Mouse (Mus musculus) embryonic facial prominence, embryonic 14.5 days (tissue): ENCODE data around the gene Gm42906. TPM values are rescaled to one million over a fixed set of nuclear protein-coding genes. Genes with fewer than 3 reads are reported as not detected.

ENCODE experiments used
- ATAC-seq: fragments of 200-750 bp; cut with Nextera tagmentation; 2 replicates; pipeline ENCODE4 v1.8.0; 2017; ENCODE audit warnings: low read depth, moderate number of reproducible peaks, moderate TSS enrichment
- DNase-seq: peaks from one replicate; pipeline ENCODE4 v3.0.0-alpha.2; 2015; ENCODE audit warnings: low spot score
- H3K27ac ChIP-seq: fragments of 300-500 bp; sonication (generic); replicated peaks from 2 replicates; pipeline ENCODE4 v1.5.1; 2014; ENCODE audit warnings: low read depth, mild to moderate bottlenecking, low read length, moderate library complexity
- H3K27me3 ChIP-seq: fragments of 300-500 bp; sonication (generic); replicated peaks from 2 replicates; pipeline ENCODE4 v1.6.1; 2014; ENCODE audit warnings: low read length; ENCODE audit not compliant: control insufficient read depth, insufficient read depth
- H3K36me3 ChIP-seq: fragments of 300-500 bp; sonication (generic); 2 replicates; pipeline ENCODE4 v1.6.1; 2014; ENCODE audit warnings: low read length, mixed read lengths; ENCODE audit not compliant: control insufficient read depth, insufficient read depth
- H3K4me1 ChIP-seq: fragments of 300-500 bp; sonication (generic); 2 replicates; pipeline ENCODE4 v1.6.1; 2014; ENCODE audit warnings: antibody characterized with exemption, low read length; ENCODE audit not compliant: control insufficient read depth, insufficient read depth
- H3K4me2 ChIP-seq: fragments of 300-500 bp; sonication (generic); 2 replicates; pipeline ENCODE4 v1.6.1; 2014; ENCODE audit warnings: low read depth, mild to moderate bottlenecking, low read length, moderate library complexity, mixed read lengths
- H3K4me3 ChIP-seq: fragments of 300-500 bp; sonication (generic); 2 replicates; pipeline ENCODE4 v1.5.1; 2014; ENCODE audit warnings: low read depth, mild to moderate bottlenecking, low read length
- H3K9ac ChIP-seq: fragments of 300-500 bp; sonication (generic); 2 replicates; pipeline ENCODE4 v1.6.1; 2014; ENCODE audit warnings: low read depth, mild to moderate bottlenecking, low read length, moderate library complexity, mixed read lengths
- H3K9me3 ChIP-seq: fragments of 300-500 bp; sonication (generic); 2 replicates; pipeline ENCODE4 v1.6.1; 2016; ENCODE audit warnings: low read length; ENCODE audit not compliant: control insufficient read depth
- WGBS: fragments of 180-500 bp; shearing (Covaris S2); extraction: QIAGEN DNeasy Blood & Tissue Kit; methylation state at CpG from one replicate; pipeline ENCODE4 v1.1.7; 2014; 5-methylcytosine and 5-hydroxymethylcytosine counted together
- polyA plus RNA-seq: library from polyadenylated mRNA; unstranded; fragments of >200 nt; fragmentation: Nextera tagmentation; extraction: Ambion mirVana; gene quantifications from 2 replicates; pipeline ENCODE4 v1.2.1, GENCODE M21; 2014

Gm42906 gene
- polyA plus RNA-seq, 1 experiment from 2014 or later, result not detected

DNA sequence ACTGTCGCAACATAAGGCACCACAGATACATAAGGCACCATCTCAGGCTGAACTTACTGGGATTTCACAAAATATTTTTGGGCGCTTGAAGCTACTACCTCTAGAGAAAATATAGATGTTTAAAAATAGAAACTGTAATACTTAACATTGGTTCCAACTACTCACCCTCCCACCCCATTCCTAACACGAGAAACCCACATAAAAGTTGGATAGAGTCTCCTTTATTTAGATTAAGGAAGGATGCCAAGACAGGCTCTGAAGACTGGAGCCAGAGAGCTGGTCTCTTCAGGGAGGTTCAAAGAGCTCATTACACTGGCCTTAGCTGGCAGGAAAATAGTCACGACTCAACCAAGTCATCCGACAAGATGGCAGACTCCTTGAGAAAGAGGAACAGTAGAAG is 361.9 kb downstream of the Gm42906 start:
- H3K4me2 ChIP-seq, result no peak overlapping the region
- H3K36me3 ChIP-seq, result peaks cover 17% of the 10 kb centered on the region
- H3K4me3 ChIP-seq, result no peak overlapping the region
- H3K9me3 ChIP-seq, result peaks cover 10% of the 10 kb centered on the region
- DNase-seq (peak; percentile 34), ATAC-seq (no peak)
- H3K4me1 ChIP-seq, result peaks cover 10% of the 10 kb centered on the region; the same call in 1 of the 2 replicates
- no peak overlapping the region for H3K27ac ChIP-seq
- no peaks in the 10 kb centered on the region for H3K27me3 ChIP-seq
- 69% methylated on average over 5 of the region's 5 CpGs for WGBS
- no peak overlapping the region for H3K9ac ChIP-seq

DNA sequence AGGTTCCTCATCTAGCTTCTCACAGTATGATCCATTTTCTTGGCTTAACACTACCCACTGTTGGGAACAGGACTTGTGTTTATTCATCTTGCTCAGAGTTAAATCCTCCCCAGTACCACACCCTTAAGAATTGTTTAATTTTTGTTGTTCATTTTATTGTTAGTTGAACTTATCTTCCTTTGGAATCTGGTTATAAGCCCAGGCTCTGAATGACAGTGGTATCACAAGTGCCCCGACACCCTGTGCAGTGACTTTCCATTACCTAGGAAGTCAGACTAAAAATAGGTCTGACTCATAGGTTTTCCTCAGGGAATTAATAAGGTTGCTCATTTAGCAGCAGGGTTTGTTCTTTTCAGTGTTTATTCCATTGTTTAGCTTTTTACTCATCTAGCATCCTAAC is 362.7 kb downstream of the Gm42906 start:
- H3K9ac ChIP-seq, result no peak overlapping the region
- 75% methylated on average over 1 of the region's 1 CpGs for WGBS
- H3K9me3 ChIP-seq, result peaks cover 10% of the 10 kb centered on the region
- H3K36me3 ChIP-seq, result peaks cover 17% of the 10 kb centered on the region
- H3K27ac ChIP-seq, result no peak overlapping the region
- 0 out of 2 replicates have a peak, but pooled peaks cover 3% of the 10 kb centered on the region for H3K4me1 ChIP-seq
- ATAC-seq, result no peak
- H3K4me3 ChIP-seq, result no peak overlapping the region
- no peaks in the 10 kb centered on the region for H3K27me3 ChIP-seq
- no peak for DNase-seq
- H3K4me2 ChIP-seq, result no peak overlapping the region

DNA sequence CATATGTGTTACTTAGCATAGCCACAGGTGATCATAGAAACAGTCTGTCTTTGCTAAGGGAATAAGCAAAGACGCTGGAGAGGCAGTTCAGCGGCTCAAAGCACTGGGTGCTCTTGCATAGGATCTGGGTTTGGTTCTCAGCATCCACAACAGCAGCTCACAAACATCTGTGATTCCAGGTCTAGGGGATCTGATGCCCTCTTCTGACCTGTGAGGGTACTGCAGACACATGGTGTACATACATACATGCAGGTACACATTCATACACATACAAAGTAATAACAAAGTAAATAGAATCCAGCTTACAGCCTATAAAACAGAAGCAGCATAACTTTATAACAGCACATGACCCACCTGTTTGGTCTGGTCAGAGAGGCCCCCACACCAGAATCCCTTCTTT is 366.0 kb downstream of the Gm42906 start:
- H3K9ac ChIP-seq, result no peak overlapping the region
- no peak overlapping the region for H3K4me3 ChIP-seq
- peaks cover 4% of the 10 kb centered on the region for H3K4me1 ChIP-seq
- WGBS, result 100% methylated on average over 2 of the region's 2 CpGs
- H3K4me2 ChIP-seq, result no peak overlapping the region
- H3K27me3 ChIP-seq, result no peaks in the 10 kb centered on the region
- H3K9me3 ChIP-seq, result peaks cover 10% of the 10 kb centered on the region
- ATAC-seq, result no peak
- no peak overlapping the region for H3K27ac ChIP-seq
- H3K36me3 ChIP-seq, result peaks cover 24% of the 10 kb centered on the region
- DNase-seq, result no peak

DNA sequence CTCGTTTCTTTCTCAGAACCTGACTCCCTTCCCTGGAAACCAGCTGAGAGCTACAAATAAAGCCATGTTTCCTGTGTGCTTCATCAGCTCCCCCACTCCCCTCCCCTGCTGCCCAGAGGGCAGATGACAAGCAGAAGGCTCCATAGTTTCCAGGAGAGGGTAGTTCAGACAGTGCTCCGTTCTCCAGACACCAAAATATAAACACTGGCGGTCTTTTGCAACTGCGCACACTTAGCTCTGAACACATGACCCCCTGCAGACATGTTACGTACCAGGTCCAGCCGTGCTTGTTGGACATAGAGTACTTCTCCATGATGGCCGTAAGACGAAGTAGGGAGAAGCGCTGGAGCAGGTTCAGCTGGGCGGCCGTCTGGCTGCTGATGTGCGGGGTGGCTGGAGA is 367.5 kb downstream of the Gm42906 start:
- no peak for ATAC-seq
- Histone ChIP-seq H3K4me3 (no peak overlapping the region), H3K36me3 (peaks cover 24% of the 10 kb centered on the region), H3K27me3 (no peaks in the 10 kb centered on the region), H3K4me2 (no peak overlapping the region), H3K9me3 (peaks cover 10% of the 10 kb centered on the region), H3K4me1 (peaks cover 11% of the 10 kb centered on the region), H3K9ac (no peak overlapping the region), H3K27ac (no peak overlapping the region)
- DNase-seq, result peak; percentile 33
- WGBS, result 61% methylated on average over 12 of the region's 12 CpGs

DNA sequence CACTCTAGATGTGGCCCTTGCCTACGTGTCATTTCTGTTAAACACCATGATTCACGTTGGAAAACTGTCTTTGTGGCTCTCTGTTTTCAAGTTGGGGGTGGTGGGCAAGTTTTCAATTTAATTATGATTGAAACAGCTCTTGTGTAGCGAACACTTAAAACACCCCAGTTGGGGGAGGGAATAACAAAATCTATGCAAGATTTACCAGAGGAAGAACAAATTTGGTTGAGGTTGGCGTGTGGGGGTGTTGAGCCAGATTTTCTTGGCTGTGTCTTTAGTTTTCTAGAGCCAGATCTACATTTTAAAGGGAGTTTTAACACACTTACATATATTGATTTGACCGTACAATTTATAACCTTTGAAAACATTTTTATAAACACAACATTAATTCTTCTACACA is 368.2 kb downstream of the Gm42906 start:
- ATAC-seq (no peak), DNase-seq (no peak)
- H3K4me2 ChIP-seq, result no peak overlapping the region
- H3K27ac ChIP-seq, result no peak overlapping the region
- peaks cover 14% of the 10 kb centered on the region for H3K4me1 ChIP-seq
- WGBS, result 72% methylated on average over 5 of the region's 5 CpGs
- H3K9ac ChIP-seq, result no peak overlapping the region
- peaks cover 10% of the 10 kb centered on the region for H3K9me3 ChIP-seq
- H3K4me3 ChIP-seq, result no peak overlapping the region
- H3K27me3 ChIP-seq, result no peaks in the 10 kb centered on the region
- peaks cover 24% of the 10 kb centered on the region for H3K36me3 ChIP-seq

DNA sequence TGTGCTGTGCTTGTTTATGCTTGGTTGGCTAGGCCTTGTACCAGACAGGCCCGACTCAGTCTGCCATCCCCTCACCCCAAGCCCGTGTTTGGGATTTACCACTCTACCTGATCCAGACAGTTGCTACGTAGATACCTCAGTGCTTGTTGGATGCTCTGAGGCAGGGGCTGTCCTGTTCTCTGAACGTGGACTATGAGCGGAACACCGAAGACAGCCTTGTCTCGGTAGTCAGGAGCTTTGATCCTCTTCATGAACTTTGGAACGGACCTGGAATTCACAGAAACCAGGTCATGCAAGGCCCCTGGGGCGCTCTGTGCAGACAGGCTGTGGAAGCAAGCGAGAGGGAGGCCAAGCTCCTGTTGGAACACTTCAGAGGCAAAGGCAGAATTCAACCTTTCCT is 368.6 kb downstream of the Gm42906 start:
- Histone ChIP-seq H3K27me3 (no peaks in the 10 kb centered on the region), H3K9ac (no peak overlapping the region), H3K27ac (no peak overlapping the region), H3K4me2 (no peak overlapping the region), H3K9me3 (peaks cover 10% of the 10 kb centered on the region), H3K4me1 (peaks cover 17% of the 10 kb centered on the region), H3K36me3 (peaks cover 24% of the 10 kb centered on the region), H3K4me3 (no peak overlapping the region)
- 87% methylated on average over 10 of the region's 10 CpGs for WGBS
- no peak for DNase-seq
- no peak for ATAC-seq

DNA sequence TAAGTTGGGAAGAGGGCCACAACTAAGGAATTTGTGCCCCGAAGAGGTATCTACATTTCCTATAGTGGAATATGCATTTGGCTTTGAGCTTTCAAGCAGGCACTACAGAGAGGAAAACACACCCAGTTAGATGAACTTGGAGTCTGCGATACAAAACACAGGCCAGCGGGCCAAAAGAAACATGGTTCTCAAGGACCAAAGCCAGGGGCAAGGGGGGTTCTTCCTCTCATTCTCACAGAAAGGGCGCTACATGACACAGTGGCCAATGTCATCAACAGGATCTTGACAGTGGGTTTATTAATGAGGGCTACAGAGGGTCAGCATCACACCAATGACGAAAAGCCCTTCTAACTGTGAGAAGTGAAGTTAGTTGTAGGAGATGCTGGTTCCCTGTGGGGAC is 370.2 kb downstream of the Gm42906 start:
- H3K4me2 ChIP-seq, result no peak overlapping the region
- DNase-seq, result no peak
- H3K27ac ChIP-seq, result peak overlapping the region; percentile 61
- peaks cover 17% of the 10 kb centered on the region for H3K4me1 ChIP-seq
- H3K27me3 ChIP-seq, result no peaks in the 10 kb centered on the region
- no peak for ATAC-seq
- peaks cover 17% of the 10 kb centered on the region for H3K36me3 ChIP-seq
- H3K9ac ChIP-seq, result no peak overlapping the region
- 87% methylated on average over 5 of the region's 5 CpGs for WGBS
- peaks cover 10% of the 10 kb centered on the region for H3K9me3 ChIP-seq
- no peak overlapping the region for H3K4me3 ChIP-seq

DNA sequence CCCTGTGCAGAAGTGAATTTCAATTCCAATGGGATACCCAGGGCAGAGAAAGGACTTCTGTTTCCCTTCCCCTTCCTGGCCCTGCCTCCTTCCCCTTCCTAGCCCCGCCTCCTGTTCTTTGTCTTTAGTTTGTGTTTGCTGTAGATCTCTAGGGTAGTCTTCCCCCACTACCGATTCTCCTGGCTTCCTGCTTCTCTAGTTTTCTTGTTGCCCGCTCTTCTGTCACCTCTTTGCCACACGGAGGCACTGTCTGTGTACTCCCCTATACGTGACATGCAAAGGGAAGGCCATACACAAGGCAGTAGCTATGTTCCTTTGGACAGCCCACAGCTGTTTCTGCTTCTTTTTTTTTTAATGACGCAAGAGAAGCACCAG is 371.1 kb downstream of the Gm42906 start:
- H3K36me3 ChIP-seq, result peaks cover 16% of the 10 kb centered on the region
- no peaks in the 10 kb centered on the region for H3K27me3 ChIP-seq
- peak; percentile 27; the same call in 1 of the 2 replicates for ATAC-seq
- no peak overlapping the region for H3K4me2 ChIP-seq
- H3K4me1 ChIP-seq, result peaks cover 17% of the 10 kb centered on the region
- H3K27ac ChIP-seq, result peak overlapping the region; percentile 61
- H3K9me3 ChIP-seq, result peaks cover 2% of the 10 kb centered on the region
- H3K4me3 ChIP-seq, result no peak overlapping the region
- WGBS, result 52% methylated on average over 6 of the region's 6 CpGs
- no peak for DNase-seq
- H3K9ac ChIP-seq, result no peak overlapping the region

DNA sequence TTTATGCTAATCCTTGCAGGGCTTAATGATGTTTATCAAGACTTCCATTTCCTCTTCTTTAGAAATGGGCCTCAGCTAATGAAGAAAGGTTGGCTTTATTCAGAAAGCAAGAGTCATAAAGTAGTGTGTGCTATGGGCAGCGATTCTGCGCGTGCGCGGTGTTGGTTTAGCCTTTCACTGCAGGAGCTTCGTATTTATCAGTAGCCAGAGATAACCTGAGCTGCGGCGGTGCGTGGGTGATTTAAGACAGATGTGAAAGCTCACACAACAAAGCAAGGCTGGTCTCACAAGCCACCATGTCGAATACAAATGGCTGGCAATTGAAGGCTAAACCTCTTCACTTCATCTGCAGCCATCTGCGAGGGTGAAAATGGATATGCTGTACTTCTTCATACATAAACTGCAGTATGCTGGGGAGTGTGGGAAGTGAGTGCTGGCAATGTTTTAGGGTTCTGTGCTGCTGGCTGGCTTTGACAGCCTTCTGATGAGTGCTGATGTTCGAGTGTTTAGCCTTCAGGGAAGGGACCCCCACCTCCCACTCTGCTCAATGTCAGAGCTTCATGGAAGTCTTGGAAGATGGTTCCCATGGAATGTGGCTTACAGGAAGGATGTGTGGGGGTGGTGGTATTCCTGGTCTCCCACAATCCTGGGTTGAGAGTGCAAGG is 371.6 kb downstream of the Gm42906 start:
- Histone ChIP-seq H3K9me3 (no peaks in the 10 kb centered on the region), H3K4me1 (peaks cover 17% of the 10 kb centered on the region), H3K4me2 (0 out of 2 replicates have a peak overlapping the region, but pooled peaks have one; percentile 20), H3K4me3 (no peak overlapping the region), H3K27ac (peak overlapping the region; percentile 61), H3K36me3 (peaks cover 15% of the 10 kb centered on the region; the same call in 1 of the 2 replicates), H3K9ac (no peak overlapping the region), H3K27me3 (no peaks in the 10 kb centered on the region)
- peak; percentile 6; the same call in 1 of the 2 replicates for ATAC-seq
- 39% methylated on average over 12 of the region's 12 CpGs for WGBS
- peak; percentile 59 for DNase-seq
